Mouse (Mus musculus) stomach, postnatal 0 days (tissue): ENCODE data around the gene Rnf217. TPM values are rescaled to one million over a fixed set of nuclear protein-coding genes. Genes with fewer than 3 reads are reported as not detected.

ENCODE experiments used
- ATAC-seq: fragments of 200-750 bp; cut with Nextera tagmentation; 2 replicates; pipeline ENCODE4 v1.8.0; 2017; ENCODE audit not compliant: low FRiP score, low TSS enrichment
- DNase-seq: peaks from one replicate; pipeline ENCODE4 v3.0.0-alpha.2; 2016; ENCODE audit warnings: low spot score
- H3K27ac ChIP-seq: fragments of 300-500 bp; sonication (generic); replicated peaks from 2 replicates; pipeline ENCODE4 v1.5.1; 2014; ENCODE audit warnings: mild to moderate bottlenecking, control low read depth
- H3K27me3 ChIP-seq: fragments of 300-500 bp; sonication (generic); 2 replicates; pipeline ENCODE4 v1.6.1; 2014; ENCODE audit warnings: low read length; ENCODE audit not compliant: control insufficient read depth, insufficient read depth
- H3K36me3 ChIP-seq: fragments of 300-500 bp; sonication (generic); 2 replicates; pipeline ENCODE4 v1.6.1; 2014; ENCODE audit warnings: low read length, mixed read lengths; ENCODE audit not compliant: control insufficient read depth, insufficient read depth
- H3K4me1 ChIP-seq: fragments of 300-500 bp; sonication (generic); replicated peaks from 2 replicates; pipeline ENCODE4 v1.6.1; 2014; ENCODE audit warnings: antibody characterized with exemption; ENCODE audit not compliant: control insufficient read depth, insufficient read depth
- H3K4me2 ChIP-seq: fragments of 300-500 bp; sonication (generic); replicated peaks from 2 replicates; pipeline ENCODE4 v1.6.1; 2014; ENCODE audit warnings: low read depth, mild to moderate bottlenecking, control low read depth, moderate library complexity
- H3K4me3 ChIP-seq: fragments of 300-500 bp; sonication (generic); 2 replicates; pipeline ENCODE4 v1.5.1; 2014; ENCODE audit warnings: low read depth, low read length, control low read depth
- H3K9ac ChIP-seq: fragments of 300-500 bp; sonication (generic); 2 replicates; pipeline ENCODE4 v1.6.1; 2014; ENCODE audit warnings: mild to moderate bottlenecking, low read length, control low read depth, mixed read lengths
- H3K9me3 ChIP-seq: fragments of 300-500 bp; sonication (generic); 2 replicates; pipeline ENCODE4 v1.6.1; 2016; ENCODE audit warnings: low read length; ENCODE audit not compliant: control insufficient read depth
- CTCF ChIP-seq: IDR thresholded peaks from 2 replicates; pipeline ENCODE4 v1.5.1; 2016; ENCODE audit warnings: antibody characterized with exemption, low read depth, mild to moderate bottlenecking, moderate library complexity
- EP300 ChIP-seq: optimal IDR thresholded peaks from 2 replicates; pipeline ENCODE3; 2016; ENCODE audit warnings: antibody characterized with exemption
- WGBS: fragments of 180-500 bp; shearing (Covaris S2); extraction: QIAGEN DNeasy Blood & Tissue Kit; methylation state at CpG from one replicate; pipeline ENCODE4 v1.1.7; 2014; 5-methylcytosine and 5-hydroxymethylcytosine counted together
- polyA plus RNA-seq: library from polyadenylated mRNA; unstranded; fragments of >200 nt; fragmentation: Nextera tagmentation; extraction: Ambion mirVana; gene quantifications from 2 replicates; pipeline ENCODE4 v1.2.1, GENCODE M21; 2015

The Rnf217 gene
- polyA plus RNA-seq, 1 experiment from 2014 or later = 1.1 TPM

GRCm38 (mm10) chr10:31614111-31614510, 5.1 kb upstream of the Rnf217 start:
- Histone ChIP-seq H3K4me2 (no peak overlapping the region), H3K36me3 (no peaks in the 10 kb centered on the region), H3K9ac (no peak overlapping the region), H3K9me3 (no peaks in the 10 kb centered on the region), H3K27me3 (no peaks in the 10 kb centered on the region), H3K27ac (no peak overlapping the region), H3K4me1 (no peaks in the 10 kb centered on the region), H3K4me3 (no peak overlapping the region)
- DNase-seq = no peak
- TF ChIP-seq CTCF = no peak
- no peak for TF ChIP-seq EP300
- WGBS = 68% methylated on average over 1 of the region's 1 CpGs
- ATAC-seq = no peak

GRCm38 (mm10) chr10:31608441-31609065, 431 bp downstream of the Rnf217 start:
- ATAC-seq = peak; percentile 50
- peak overlapping the region; percentile 94 for H3K9ac ChIP-seq
- peak; percentile 62 for DNase-seq
- peak overlapping the region; percentile 66 for H3K4me3 ChIP-seq
- H3K9me3 ChIP-seq = no peaks in the 10 kb centered on the region
- TF ChIP-seq EP300 = no peak
- TF ChIP-seq CTCF = peak; percentile 47
- peak overlapping the region; percentile 90 for H3K27ac ChIP-seq
- no peaks in the 10 kb centered on the region for H3K27me3 ChIP-seq
- peak overlapping the region; percentile 89 for H3K4me2 ChIP-seq
- no peaks in the 10 kb centered on the region for H3K36me3 ChIP-seq
- no peaks in the 10 kb centered on the region; the same call in 1 of the 2 replicates for H3K4me1 ChIP-seq
- WGBS = under 1% methylated on average over 25 of the region's 60 CpGs

- TF ChIP-seq EP300 (no peak), CTCF (no peak)
- H3K4me1 ChIP-seq = no peaks in the 10 kb centered on the region; the same call in 1 of the 2 replicates
- H3K36me3 ChIP-seq = no peaks in the 10 kb centered on the region
- peak overlapping the region; percentile 90 for H3K27ac ChIP-seq
- H3K4me2 ChIP-seq = peak overlapping the region; percentile 89
- H3K27me3 ChIP-seq = no peaks in the 10 kb centered on the region
- ATAC-seq = no peak
- no peaks in the 10 kb centered on the region for H3K9me3 ChIP-seq
- peak overlapping the region; percentile 66 for H3K4me3 ChIP-seq
- 6% methylated on average over 11 of the region's 11 CpGs for whole genome bisulfite sequencing
- DNase-seq = no peak
- peak overlapping the region; percentile 94 for H3K9ac ChIP-seq
Measured at GRCm38 (mm10) chr10:31606981-31607867, 1.8 kb downstream of the Rnf217 start.

GRCm38 (mm10) chr10:31603855-31604254, 5.1 kb downstream of the Rnf217 start:
- 75% methylated on average over 4 of the region's 4 CpGs for WGBS
- no peak overlapping the region for H3K27ac ChIP-seq
- no peaks in the 10 kb centered on the region for H3K27me3 ChIP-seq
- no peaks in the 10 kb centered on the region for H3K36me3 ChIP-seq
- no peak overlapping the region for H3K4me3 ChIP-seq
- DNase-seq (no peak), ATAC-seq (no peak)
- no peak overlapping the region for H3K9ac ChIP-seq
- TF ChIP-seq EP300 (no peak), CTCF (no peak)
- no peak overlapping the region for H3K4me2 ChIP-seq
- H3K9me3 ChIP-seq = no peaks in the 10 kb centered on the region
- no peaks in the 10 kb centered on the region; the same call in 1 of the 2 replicates for H3K4me1 ChIP-seq

- ATAC-seq = no peak
Measured at GRCm38 (mm10) chr10:31600116-31600515, 8.9 kb downstream of the Rnf217 start.

GRCm38 (mm10) chr10:31597886-31598285, 11.1 kb downstream of the Rnf217 start:
- no peaks in the 10 kb centered on the region for H3K9me3 ChIP-seq
- H3K27ac ChIP-seq = no peak overlapping the region
- no peak overlapping the region for H3K4me3 ChIP-seq
- 71% methylated on average over 2 of the region's 2 CpGs for WGBS
- ATAC-seq (no peak), DNase-seq (no peak)
- H3K4me1 ChIP-seq = peaks cover 8% of the 10 kb centered on the region; the same call in 1 of the 2 replicates
- no peak overlapping the region for H3K9ac ChIP-seq
- no peak overlapping the region for H3K4me2 ChIP-seq
- H3K36me3 ChIP-seq = no peaks in the 10 kb centered on the region
- TF ChIP-seq CTCF (no peak), EP300 (no peak)
- no peaks in the 10 kb centered on the region for H3K27me3 ChIP-seq

More at GRCm38 (mm10) chr10:31600116-31600515, 8.9 kb downstream of the Rnf217 start:
- WGBS = 90% methylated on average over 6 of the region's 6 CpGs
- TF ChIP-seq EP300 (no peak), CTCF (no peak)
- no peak for DNase-seq
- no peaks in the 10 kb centered on the region for H3K27me3 ChIP-seq
- H3K36me3 ChIP-seq = no peaks in the 10 kb centered on the region
- no peak overlapping the region for H3K27ac ChIP-seq
- no peak overlapping the region for H3K4me2 ChIP-seq
- no peaks in the 10 kb centered on the region for H3K9me3 ChIP-seq
- H3K9ac ChIP-seq = no peak overlapping the region
- no peaks in the 10 kb centered on the region for H3K4me1 ChIP-seq
- no peak overlapping the region for H3K4me3 ChIP-seq
